Mouse (Mus musculus) kidney, postnatal 0 days (tissue): ENCODE data around the gene Acrbp. TPM values are rescaled to one million over a fixed set of nuclear protein-coding genes. Genes with fewer than 3 reads are reported as not detected.
A peak's percentile ranks its signal among the peaks of the same experiment; 100 is the strongest.
"Not testable (repeated sequence)": the region's sequence is repeated elsewhere in the genome, so short reads cannot be mapped to it uniquely, and the experiment has no call there.

Experiments
- ATAC-seq: fragments of 200-750 bp; cut with Nextera tagmentation; replicated peaks from 2 replicates; pipeline ENCODE4 v1.8.0; 2017; ENCODE audit warnings: low read depth, moderate number of reproducible peaks, moderate TSS enrichment, moderate library complexity; ENCODE audit not compliant: low FRiP score
- DNase-seq: peaks from one replicate; pipeline ENCODE4 v3.0.0-alpha.2; 2016; ENCODE audit warnings: low spot score
- H3K27ac ChIP-seq: fragments of 300-500 bp; sonication (generic); 2 replicates; pipeline ENCODE4 v1.5.1; 2014; ENCODE audit warnings: mild to moderate bottlenecking
- H3K27me3 ChIP-seq: fragments of 300-500 bp; sonication (generic); 2 replicates; pipeline ENCODE4 v1.6.1; 2014; ENCODE audit warnings: low read length, mixed read lengths; ENCODE audit not compliant: insufficient read depth
- H3K36me3 ChIP-seq: fragments of 300-500 bp; sonication (generic); 2 replicates; pipeline ENCODE4 v1.6.1; 2014; ENCODE audit warnings: low read length, mixed read lengths; ENCODE audit not compliant: insufficient read depth
- H3K4me1 ChIP-seq: fragments of 300-500 bp; sonication (generic); replicated peaks from 2 replicates; pipeline ENCODE4 v1.6.1; 2014; ENCODE audit warnings: antibody characterized with exemption, low read length, mixed read lengths; ENCODE audit not compliant: insufficient read depth
- H3K4me2 ChIP-seq: fragments of 300-500 bp; sonication (generic); 2 replicates; pipeline ENCODE4 v1.6.1; 2014; ENCODE audit warnings: mild to moderate bottlenecking, low read length, moderate library complexity, mixed read lengths
- H3K4me3 ChIP-seq: fragments of 300-500 bp; sonication (generic); replicated peaks from 2 replicates; pipeline ENCODE4 v1.5.1; 2014; ENCODE audit warnings: low read depth, low read length
- H3K9ac ChIP-seq: fragments of 300-500 bp; sonication (generic); 2 replicates; pipeline ENCODE4 v1.6.1; 2014; ENCODE audit warnings: low read depth, low read length
- H3K9me3 ChIP-seq: fragments of 300-500 bp; sonication (generic); replicated peaks from 2 replicates; pipeline ENCODE4 v1.6.1; 2016; ENCODE audit warnings: low read length, inconsistent platforms, mixed read lengths
- CTCF ChIP-seq: IDR thresholded peaks from 2 replicates; pipeline ENCODE4 v1.5.1; 2016; ENCODE audit warnings: antibody characterized with exemption, low read depth, mild to moderate bottlenecking, moderate library complexity
- WGBS: fragments of 180-500 bp; shearing (Covaris S2); extraction: QIAGEN DNeasy Blood & Tissue Kit; methylation state at CpG from one replicate; pipeline ENCODE4 v1.1.7; 2014; 5-methylcytosine and 5-hydroxymethylcytosine counted together
- polyA plus RNA-seq: library from polyadenylated mRNA; unstranded; fragments of >200 nt; fragmentation: Nextera tagmentation; extraction: Ambion mirVana; gene quantifications from 2 replicates; pipeline ENCODE4 v1.2.1, GENCODE M21; 2015

Gene Acrbp
- polyA plus RNA-seq, 1 experiment from 2014 or later = 4.2 TPM

DNA sequence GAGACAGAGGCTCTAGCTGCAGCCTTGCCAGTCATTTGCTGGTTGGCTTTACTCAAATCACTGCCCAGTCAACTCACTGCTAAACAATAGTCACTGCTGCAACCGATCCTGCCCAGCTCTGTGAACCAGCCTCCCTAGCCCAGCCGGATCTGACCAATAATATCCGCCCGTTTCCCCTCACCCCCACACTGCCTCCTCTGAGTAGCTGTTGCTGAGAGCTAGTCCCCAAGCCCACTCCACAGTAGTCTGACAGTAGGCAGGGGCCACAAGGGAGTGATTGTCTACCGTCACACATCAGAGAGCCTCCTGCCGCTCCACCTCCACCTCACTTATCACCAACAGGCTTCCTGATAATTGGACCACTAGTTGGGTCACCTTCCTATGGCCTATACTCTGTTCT is 12.0 kb downstream of the Acrbp start:
- H3K4me1 ChIP-seq = 0 out of 2 replicates have a peak, but pooled peaks cover 5% of the 10 kb centered on the region
- 30% methylated on average over 6 of the region's 6 CpGs for WGBS
- no peak overlapping the region for H3K4me2 ChIP-seq
- DNase-seq (peak; percentile 67), ATAC-seq (peak; percentile 67)
- no peaks in the 10 kb centered on the region for H3K27me3 ChIP-seq
- no peak overlapping the region for H3K9ac ChIP-seq
- TF ChIP-seq CTCF = no peak
- H3K4me3 ChIP-seq = no peak overlapping the region
- H3K27ac ChIP-seq = no peak overlapping the region; the same call in 1 of the 2 replicates
- no peaks in the 10 kb centered on the region for H3K36me3 ChIP-seq
- H3K9me3 ChIP-seq = no peaks in the 10 kb centered on the region

DNA sequence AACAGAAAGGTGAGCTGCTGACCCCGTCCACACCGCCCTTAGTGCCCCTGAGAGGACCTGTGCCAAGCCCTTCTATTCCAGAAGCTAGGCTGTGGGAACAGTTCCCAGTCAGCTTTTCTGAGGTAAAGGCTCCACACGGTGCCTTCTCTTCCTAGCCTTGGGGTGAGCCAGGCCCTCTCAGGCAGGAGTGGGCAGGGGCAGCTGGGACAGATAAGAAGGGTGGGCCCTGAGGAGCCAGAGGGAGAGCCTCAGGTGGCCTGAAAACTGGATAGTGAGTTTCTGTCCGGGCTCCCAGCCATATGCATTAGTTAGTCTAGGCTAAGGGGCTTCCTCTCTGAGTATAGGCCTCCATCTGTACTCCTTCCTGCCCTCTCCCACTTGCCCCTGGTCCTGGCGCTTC is 13.0 kb downstream of the Acrbp start:
- Histone ChIP-seq H3K4me2 (no peak overlapping the region), H3K27me3 (no peaks in the 10 kb centered on the region), H3K9me3 (no peaks in the 10 kb centered on the region), H3K36me3 (no peaks in the 10 kb centered on the region), H3K27ac (no peak overlapping the region), H3K9ac (no peak overlapping the region), H3K4me3 (no peak overlapping the region), H3K4me1 (0 out of 2 replicates have a peak, but pooled peaks cover 5% of the 10 kb centered on the region)
- ATAC-seq (no peak), DNase-seq (no peak)
- 84% methylated on average over 5 of the region's 5 CpGs for WGBS
- no peak for TF ChIP-seq CTCF

- ATAC-seq (no peak), DNase-seq (no peak)
- no peak overlapping the region for H3K9ac ChIP-seq
- 0 out of 2 replicates have a peak, but pooled peaks cover 5% of the 10 kb centered on the region for H3K4me1 ChIP-seq
- no peaks in the 10 kb centered on the region for H3K9me3 ChIP-seq
- H3K4me2 ChIP-seq = no peak overlapping the region
- H3K27me3 ChIP-seq = no peaks in the 10 kb centered on the region
- no peaks in the 10 kb centered on the region for H3K36me3 ChIP-seq
- no peak for TF ChIP-seq CTCF
- 86% methylated on average over 6 of the region's 6 CpGs for WGBS
- H3K4me3 ChIP-seq = no peak overlapping the region
- H3K27ac ChIP-seq = no peak overlapping the region
Measured at GRCm38 (mm10) chr6:125063906-125064305, 14.4 kb downstream of the Acrbp start.

- H3K4me2 ChIP-seq, ATAC-seq: not testable (repeated sequence)
Measured at GRCm38 (mm10) chr6:125065223-125065622, 15.7 kb downstream of the Acrbp start.

GRCm38 (mm10) chr6:125067571-125067995 is 18.1 kb downstream of the Acrbp start, which contains the start of gene Lpar5:
Gene Lpar5 (plus strand): TSS chr6:125067920.
- H3K9ac ChIP-seq = no peak within 1 kb of the TSS
- H3K4me3 ChIP-seq = no peak within 1 kb of the TSS
- H3K36me3 ChIP-seq = no peaks in the 10 kb centered on the region
- DNase-seq (no peak), ATAC-seq (no peak)
- H3K9me3 ChIP-seq = no peaks in the 10 kb centered on the region
- H3K27ac ChIP-seq = no peak within 1 kb of the TSS
- no peaks in the 10 kb centered on the region for H3K27me3 ChIP-seq
- WGBS = 55% methylated on average over 8 of the region's 8 CpGs
- no peak within 1 kb of the TSS for H3K4me2 ChIP-seq
- no peaks in the 10 kb centered on the region for H3K4me1 ChIP-seq
- TF ChIP-seq CTCF = no peak

More at GRCm38 (mm10) chr6:125065223-125065622, 15.7 kb downstream of the Acrbp start:
- not testable (repeated sequence) for H3K9ac ChIP-seq, H3K4me3 ChIP-seq, H3K4me1 ChIP-seq, H3K27me3 ChIP-seq, H3K9me3 ChIP-seq, H3K27ac ChIP-seq, H3K36me3 ChIP-seq, DNase-seq
- no CpG with 5 or more reads among the region's 1 CpGs for WGBS

GRCm38 (mm10) chr6:125071170-125071895 is 21.8 kb downstream of the Acrbp start:
- Histone ChIP-seq H3K4me1 (no peaks in the 10 kb centered on the region), H3K36me3 (no peaks in the 10 kb centered on the region), H3K4me2 (no peak overlapping the region), H3K9me3 (no peaks in the 10 kb centered on the region), H3K4me3 (no peak overlapping the region), H3K27ac (peak overlapping the region; percentile 44), H3K9ac (no peak overlapping the region), H3K27me3 (no peaks in the 10 kb centered on the region)
- DNase-seq = no peak
- WGBS = 82% methylated on average over 18 of the region's 18 CpGs
- TF ChIP-seq CTCF = no peak
- no peak for ATAC-seq

GRCm38 (mm10) chr6:125071896-125072279 is 22.4 kb downstream of the Acrbp start:
- Histone ChIP-seq H3K27me3 (no peaks in the 10 kb centered on the region), H3K4me2 (no peak overlapping the region), H3K9ac (no peak overlapping the region), H3K4me1 (no peaks in the 10 kb centered on the region), H3K9me3 (no peaks in the 10 kb centered on the region), H3K36me3 (no peaks in the 10 kb centered on the region), H3K27ac (peak overlapping the region; percentile 44), H3K4me3 (no peak overlapping the region)
- no peak for DNase-seq
- WGBS = 29% methylated on average over 2 of the region's 2 CpGs
- ATAC-seq = no peak; the same call in 1 of the 2 replicates
- TF ChIP-seq CTCF = no peak
